Mouse (Mus musculus): ENCODE data around the gene Clec4n.

GRCm38 (mm10) chr6:123260868-123261267 is 31.2 kb downstream of the Clec4n start:
- TF ChIP-seq CTCF (IDR thresholded peaks at IDR 0.05; ENCODE audit: low read depth) (no peak), EP300 (IDR thresholded peaks at IDR 0.05; ENCODE audit: low read depth) (no peak)
